Mouse (Mus musculus) skeletal muscle tissue, postnatal 0 days (tissue): Measurements from ENCODE around the gene Hmx2. TPM values are rescaled to one million over a fixed set of nuclear protein-coding genes. Genes with fewer than 3 reads are reported as not detected.

ENCODE experiments used
- polyA plus RNA-seq: library from polyadenylated mRNA; unstranded; fragments of >200 nt; fragmentation: Nextera tagmentation; extraction: Ambion mirVana; gene quantifications from 2 replicates; pipeline ENCODE4 v1.2.1, GENCODE M21; 2015

The Hmx2 gene
- not detected in 2 replicates for polyA plus RNA-seq

GRCm38 (mm10) chr7:131548473-131548872, at the start of gene Hmx2:
Hmx2 (plus strand) TSS chr7:131548773.

GRCm38 (mm10) chr7:131542115-131542871, 6.3 kb upstream of the Hmx2 start, which contains the start of gene Hmx3:
Hmx3 (plus strand) TSS chr7:131542867.

GRCm38 (mm10) chr7:131559986-131560696, 11.6 kb downstream of the Hmx2 start, which contains the start of gene Bub3:
Bub3 (plus strand) TSS chr7:131560222.

Other genes with a start within 250 kb of the Hmx2 start
- 0.38 and 0.49 TPM in 2 replicates for gene Cuzd1, start 226.5 kb upstream of the Hmx2 start, polyA plus RNA-seq
- gene Fam24b, start 219.3 kb upstream of the Hmx2 start, polyA plus RNA-seq, result not detected in 2 replicates
- gene Fam24a, start 214.9 kb upstream of the Hmx2 start, polyA plus RNA-seq, result not detected in 2 replicates
- gene 2310057M21Rik, start 186.0 kb upstream of the Hmx2 start, polyA plus RNA-seq, result 15.9 and 17.4 TPM in 2 replicates
- gene Pstk, start 177.6 kb upstream of the Hmx2 start, polyA plus RNA-seq, result 71.6 and 75.7 TPM in 2 replicates
- 5.7 and 6.1 TPM in 2 replicates for gene Ikzf5, start 138.3 kb upstream of the Hmx2 start, polyA plus RNA-seq
- gene Acadsb, start 138.2 kb upstream of the Hmx2 start, polyA plus RNA-seq, result 76.7 and 83.0 TPM in 2 replicates
- not detected in 2 replicates for gene Hmx3, start 5.9 kb upstream of the Hmx2 start, polyA plus RNA-seq
- gene Bub3, start 11.4 kb downstream of the Hmx2 start, polyA plus RNA-seq, result 60.4 and 62.9 TPM in 2 replicates